Mouse (Mus musculus) fat pad, adult 2 months (tissue): ENCODE measurements at regions not wholly inside any gene's neighbourhood (a gene's known extent, or its start where the extent isn't known, plus 50 kb on each side); places are given as distances from the start of the nearest gene placed in this dataset.

Experiments
- DNase-seq: peaks from one replicate; pipeline ENCODE4 v3.0.0-alpha.2; 2011; ENCODE audit warnings: low read depth, low spot score; ENCODE audit errors: extremely low read depth

DNA sequence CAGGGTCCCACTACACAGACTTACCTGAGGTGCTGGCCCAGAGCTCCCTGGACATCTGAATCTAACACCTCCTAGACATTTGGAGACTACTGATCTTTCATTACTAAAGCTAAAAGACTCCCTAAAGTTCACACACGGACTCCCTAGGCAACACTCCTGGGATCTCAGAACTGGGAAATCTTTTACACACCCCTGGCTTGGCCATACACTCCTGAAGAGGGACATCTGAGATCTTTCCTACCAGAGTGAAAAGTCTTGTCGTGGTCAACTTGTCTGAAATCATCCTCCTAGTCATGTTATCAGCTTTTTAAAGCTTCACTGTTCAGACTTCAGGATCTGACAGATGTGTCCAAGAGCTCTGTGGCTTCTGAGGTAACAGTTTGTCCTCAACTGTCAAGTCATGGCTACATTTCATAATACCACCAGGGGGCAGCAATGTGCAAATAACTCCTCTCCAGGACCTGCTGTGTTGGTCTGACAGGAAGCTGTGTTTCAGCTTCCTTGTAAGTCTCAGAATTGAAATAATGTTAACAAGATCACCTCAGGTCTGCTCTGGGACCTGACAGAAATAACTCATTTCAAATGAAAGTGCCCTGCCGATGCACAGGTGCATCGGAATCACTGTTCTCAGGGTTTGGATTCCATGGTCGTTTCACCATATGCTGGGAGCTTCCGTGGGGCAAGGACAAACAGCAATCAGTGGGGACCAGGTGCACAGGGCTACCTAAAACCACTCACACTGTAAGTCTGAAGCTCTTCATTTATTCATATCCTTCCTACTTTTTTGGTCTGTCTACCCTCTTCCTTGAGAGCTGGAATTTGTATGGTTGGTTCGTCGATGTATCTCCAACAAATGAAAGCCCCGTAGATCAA, 92.3 kb upstream of the C1qtnf7 start:
- no peak for DNase-seq

DNA sequence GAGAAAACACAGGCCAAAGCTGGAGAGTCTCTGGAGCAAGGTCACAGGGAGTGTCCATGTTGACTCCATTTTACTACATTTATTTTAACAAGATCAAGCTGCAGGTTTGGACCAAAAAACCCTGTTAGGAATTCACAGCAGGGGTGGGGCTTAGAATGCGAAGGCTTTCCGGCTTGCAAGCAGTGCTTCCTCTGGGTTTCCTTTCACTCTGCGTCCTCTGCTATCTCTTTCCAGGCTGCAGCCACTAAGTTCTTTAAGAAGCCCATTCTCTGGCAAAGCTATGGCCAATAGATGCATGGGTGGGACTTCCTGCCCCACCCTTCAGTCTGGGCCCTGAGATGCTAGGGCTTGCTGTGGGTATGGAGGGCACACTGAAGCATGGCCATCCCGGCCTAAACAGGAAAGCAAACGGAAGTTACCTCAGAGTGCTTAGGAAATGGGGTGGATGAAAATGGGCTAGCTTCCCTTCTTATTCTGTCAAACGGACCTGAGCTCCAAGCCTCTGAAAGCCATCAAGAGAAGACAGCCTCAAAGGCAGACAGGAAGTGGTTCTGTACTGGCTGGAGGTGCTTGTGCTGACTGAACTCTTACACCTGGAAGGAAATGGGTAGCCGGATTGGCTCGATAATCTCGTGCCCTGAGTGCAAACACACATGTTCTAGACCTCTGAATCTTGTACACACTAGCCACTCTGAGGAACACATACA, 90.6 kb upstream of the C1qtnf7 start:
- DNase-seq, result no peak

DNA sequence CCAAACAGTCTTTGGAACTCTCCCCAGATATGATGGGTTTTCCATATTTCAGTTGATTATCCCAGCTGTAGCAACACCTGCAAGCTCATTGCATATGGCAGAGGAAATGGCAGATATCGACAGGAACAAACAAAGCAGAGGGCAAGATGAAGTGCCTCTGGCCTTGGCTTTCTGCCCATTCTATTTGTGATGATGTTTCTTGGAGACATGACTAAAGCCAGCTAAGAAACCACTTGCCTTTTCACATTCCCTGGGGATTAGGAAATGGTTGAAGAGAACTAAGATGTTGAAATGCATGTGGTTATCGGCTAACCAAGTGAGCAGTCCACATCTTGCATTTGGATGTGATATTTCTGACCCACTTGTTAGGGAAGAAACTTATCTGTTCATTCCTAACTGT, 82.0 kb upstream of the C1qtnf7 start:
- DNase-seq, result no peak

DNA sequence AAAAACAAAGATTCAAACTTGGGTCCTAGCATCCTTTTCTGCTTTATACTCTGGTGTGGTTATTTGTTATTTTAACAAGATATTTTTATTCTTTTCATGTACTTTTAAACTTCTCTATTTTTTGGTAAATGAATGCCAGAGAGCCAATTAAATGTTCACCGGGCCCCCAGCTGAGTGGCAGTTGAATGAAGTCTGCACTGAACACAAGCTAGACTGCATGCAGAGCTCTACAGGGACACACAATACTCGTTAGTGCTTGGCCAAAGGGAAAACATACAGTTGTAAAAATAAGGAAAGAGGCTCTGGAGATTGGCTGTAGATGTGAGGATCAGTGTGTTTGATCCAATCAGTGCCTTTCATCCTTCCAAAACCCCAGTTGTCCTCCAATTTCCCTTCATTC, 76.1 kb upstream of the C1qtnf7 start:
- DNase-seq, result no peak

DNA sequence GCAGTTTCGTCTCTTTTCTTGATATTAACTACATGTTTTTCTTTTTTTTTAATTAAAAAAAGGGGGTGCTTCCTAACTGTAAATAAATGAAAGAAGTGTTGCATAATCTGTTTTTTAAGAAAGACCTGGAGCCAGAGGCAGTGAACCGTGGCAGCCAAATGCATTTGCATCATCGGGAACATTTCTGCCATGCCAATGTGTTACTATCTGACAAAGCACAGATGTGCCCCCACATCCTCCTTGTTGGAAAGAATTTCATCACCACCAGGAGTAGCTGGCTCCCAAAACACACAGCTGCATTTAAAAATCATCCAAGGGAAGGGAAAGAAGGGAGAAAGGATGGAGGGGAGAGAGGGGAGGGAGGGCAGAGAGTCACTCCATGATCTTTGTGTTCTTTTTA, 74.0 kb upstream of the C1qtnf7 start:
- DNase-seq, result no peak

DNA sequence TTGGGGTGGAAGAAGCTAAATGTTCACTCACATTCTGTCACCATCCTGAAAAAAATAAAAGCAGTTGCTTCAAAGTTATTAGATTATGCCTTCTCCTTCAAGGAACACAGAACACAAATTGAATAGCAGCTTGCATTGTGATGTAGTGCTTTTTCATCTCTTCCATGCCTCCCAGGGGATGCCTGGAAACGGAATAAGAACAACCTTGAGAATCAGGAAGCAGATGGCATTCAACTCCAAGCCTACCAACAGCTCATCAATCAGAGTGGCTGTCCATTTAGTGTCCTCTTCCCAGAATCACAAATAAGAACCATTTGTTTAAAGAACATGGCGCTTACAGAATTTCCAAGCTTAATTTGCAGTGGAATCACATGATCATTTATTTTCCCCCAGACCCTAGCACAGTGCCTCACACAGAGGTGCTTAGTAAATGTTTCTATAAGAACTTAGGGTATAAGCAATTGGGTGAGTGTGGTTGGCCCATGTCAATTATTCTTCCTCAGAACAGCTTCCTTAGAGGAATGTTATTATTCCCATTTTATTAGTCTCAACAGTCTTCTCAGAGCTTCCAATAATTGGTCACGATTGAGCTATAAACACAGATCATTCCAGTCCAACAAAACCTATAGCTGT, 70.6 kb upstream of the C1qtnf7 start:
- no peak for DNase-seq

DNA sequence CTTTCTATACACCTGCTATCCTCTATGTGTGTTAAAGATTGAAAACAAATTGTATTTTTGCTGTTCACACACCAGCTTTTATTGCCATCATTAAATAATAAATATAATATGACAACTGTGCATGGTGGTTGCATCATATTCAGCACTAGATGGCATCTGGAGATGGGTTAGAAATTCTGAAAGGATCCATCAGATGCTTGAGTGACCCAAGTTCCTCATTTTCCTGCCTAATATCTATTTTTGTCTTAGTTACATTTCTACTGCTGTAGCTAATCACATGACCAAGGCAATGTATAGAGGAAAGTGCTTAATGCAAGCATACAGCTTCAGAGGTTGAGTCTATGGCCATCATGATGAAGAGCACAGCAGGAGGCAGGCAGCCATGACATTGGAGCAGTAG, 69.7 kb upstream of the C1qtnf7 start:
- DNase-seq, result no peak

DNA sequence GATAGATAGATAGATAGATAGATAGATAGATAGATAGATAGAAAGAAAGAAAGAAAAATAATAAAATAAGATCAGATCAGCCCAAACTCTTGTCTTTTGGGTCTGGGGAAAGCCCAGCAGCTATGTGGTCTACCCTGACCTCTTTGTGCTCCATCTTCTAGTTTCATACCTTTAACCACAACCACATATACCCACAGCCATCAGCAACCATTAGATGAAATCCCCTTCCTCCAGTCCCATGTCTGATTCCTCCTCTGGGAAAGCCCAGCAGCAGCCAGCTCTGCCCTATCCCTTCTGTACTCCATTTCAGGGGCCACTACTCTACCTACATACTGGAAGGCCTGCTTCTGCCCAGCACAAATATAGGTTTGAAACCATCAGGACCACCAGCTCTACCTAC, 69.0 kb upstream of the C1qtnf7 start:
- no peak for DNase-seq

DNA sequence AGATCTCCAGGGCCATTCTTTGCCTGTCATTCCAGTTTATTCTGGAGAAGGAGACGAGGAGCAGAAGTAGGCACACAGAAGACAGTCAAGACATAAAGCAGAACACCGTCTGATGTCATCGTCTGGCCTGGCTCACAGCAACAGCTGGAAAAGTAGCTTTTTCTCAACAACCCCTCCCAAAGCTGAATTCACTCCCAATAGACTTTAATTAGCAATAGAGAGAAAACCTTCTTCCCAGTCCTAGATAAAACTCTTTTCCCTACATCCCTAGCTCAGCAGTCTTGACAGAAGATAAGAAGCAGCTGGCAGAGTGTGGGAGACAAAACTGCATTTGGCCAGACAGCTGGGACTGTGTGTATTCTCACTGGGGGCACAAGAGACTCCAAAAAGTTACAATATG, 59.3 kb upstream of the C1qtnf7 start:
- DNase-seq, result no peak

DNA sequence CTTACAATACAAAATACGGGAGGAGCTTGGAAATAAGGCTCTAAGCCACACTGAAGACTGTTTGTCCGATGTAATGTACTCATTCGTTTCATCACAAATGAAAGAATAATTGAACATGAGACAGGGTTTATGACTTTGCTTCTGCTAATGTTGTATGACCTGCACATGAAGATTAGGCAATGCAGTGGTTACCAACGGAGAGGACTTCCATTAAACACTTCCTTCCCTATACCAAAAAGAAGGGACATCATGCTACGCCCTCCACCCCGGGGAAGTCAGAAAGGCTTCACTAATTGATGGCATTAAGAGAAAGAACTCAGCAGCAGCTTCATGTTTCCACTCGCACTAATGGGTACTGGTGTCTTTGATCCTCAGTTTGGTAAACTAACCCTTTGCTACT, 57.6 kb upstream of the C1qtnf7 start:
- DNase-seq, result no peak

DNA sequence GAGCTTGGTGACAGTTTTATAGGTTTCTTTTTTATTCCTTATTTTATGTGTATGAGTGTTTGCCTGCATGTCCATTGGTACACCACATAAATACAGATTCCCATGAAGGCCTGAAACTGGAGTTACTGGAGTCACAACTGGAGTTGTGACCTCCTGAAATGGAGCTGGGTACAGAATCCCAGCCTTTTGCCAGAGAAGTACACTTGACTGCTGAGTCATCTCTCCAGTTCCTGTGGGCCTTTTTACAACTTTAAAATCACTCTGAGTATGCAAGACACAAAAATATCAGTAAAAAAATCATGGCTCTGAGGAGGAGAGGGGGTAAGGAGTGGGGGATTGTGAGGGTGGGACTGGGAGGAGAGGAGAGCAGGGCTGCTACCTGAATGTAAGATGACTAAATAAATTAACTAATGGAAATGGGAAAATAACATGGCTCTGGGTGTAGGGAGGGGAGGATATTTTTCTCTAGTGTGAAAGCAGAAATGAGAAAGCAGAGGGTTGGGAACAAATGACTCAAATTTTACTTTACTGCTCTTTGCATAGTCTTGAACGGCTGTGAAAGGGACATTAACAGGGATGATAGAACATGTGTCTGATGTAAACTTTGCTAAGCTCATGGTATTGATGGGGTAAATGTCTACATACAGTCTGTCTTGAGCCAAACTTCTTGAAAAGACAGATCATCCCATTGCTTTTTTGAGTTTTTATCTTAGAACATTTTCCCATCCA, 53.2 kb upstream of the C1qtnf7 start:
- DNase-seq, result no peak
